Mouse (Mus musculus) heart, adult 2 months (tissue): ENCODE data around the gene Slc51b. TPM values are rescaled to one million over a fixed set of nuclear protein-coding genes. Genes with fewer than 3 reads are reported as not detected.

Experiments used
- DNase-seq, 2 experiments: peaks; one replicate each; pipeline ENCODE4 v3.0.0; 2021
- H3K27ac ChIP-seq: fragments of 200-600 bp; 2 replicates; pipeline ENCODE4 v1.8.1; 2022
- H3K27me3 ChIP-seq: fragments of 200-500 bp; 2 replicates; pipeline ENCODE4 v1.6.1; 2012; ENCODE audit warnings: mild to moderate bottlenecking, low read length, inconsistent platforms, mixed read lengths; ENCODE audit not compliant: control insufficient read depth, insufficient read depth
- H3K36me3 ChIP-seq: fragments of 200-500 bp; 2 replicates; pipeline ENCODE4 v1.6.1; 2012; ENCODE audit warnings: low read length, inconsistent platforms; ENCODE audit not compliant: control insufficient read depth, insufficient read depth
- H3K4me1 ChIP-seq: fragments of 200-500 bp; 2 replicates; pipeline ENCODE4 v1.6.1; 2011; ENCODE audit warnings: low read length; ENCODE audit not compliant: control insufficient read depth, insufficient read depth
- H3K4me3 ChIP-seq: fragments of 200-600 bp; 2 replicates; pipeline ENCODE4 v1.8.1; 2022
- H3K79me2 ChIP-seq: fragments of 200-500 bp; replicated peaks from 2 replicates; pipeline ENCODE4 v1.6.1; 2012; ENCODE audit warnings: mild to moderate bottlenecking, inconsistent platforms, low read length, moderate library complexity, mixed read lengths; ENCODE audit not compliant: control insufficient read depth, insufficient read depth
- H3K9ac ChIP-seq: fragments of 200-500 bp; 2 replicates; pipeline ENCODE4 v1.6.1; 2012; ENCODE audit warnings: low read depth, mild to moderate bottlenecking, control low read depth, inconsistent platforms, low read length, mixed read lengths
- CTCF ChIP-seq: fragments of 200-600 bp; IDR thresholded peaks from 2 replicates; pipeline ENCODE4 v1.8.1; 2022; ENCODE audit warnings: antibody characterized with exemption, mild to moderate bottlenecking, moderate library complexity
- EP300 ChIP-seq: fragments of 200-500 bp; IDR thresholded peaks from 2 replicates; pipeline ENCODE4 v1.6.1; 2011; ENCODE audit warnings: low read depth, low read length, control low read depth; ENCODE audit not compliant: insufficient read depth
- POLR2A ChIP-seq: fragments of 200-500 bp; IDR thresholded peaks from 2 replicates; pipeline ENCODE4 v1.6.1; 2011; ENCODE audit warnings: mild to moderate bottlenecking, low read depth, low read length, control low read depth; ENCODE audit not compliant: insufficient read depth
- WGBS: fragments of 180-500 bp; shearing (Covaris S2); methylation state at CpG from one replicate; pipeline ENCODE4 v1.1.7; 2018; 5-methylcytosine and 5-hydroxymethylcytosine counted together
- intact Hi-C: fragments of 180-260 bp; cut with DNase I; formaldehyde crosslinking; loops from one replicate; pipeline ENCODE4 v1.15.1; 2025
- polyA plus RNA-seq: library from polyadenylated mRNA; depleted of rRNA; stranded (reverse); fragments of >200 nt; gene quantifications from 2 replicates; pipeline ENCODE4 v1.2.3, GENCODE M21; 2012
- total RNA-seq, 2 experiments: library from RNA; stranded (reverse); gene quantifications; 2 replicates each; pipeline ENCODE4 v1.2.3; 2021

Slc51b gene
- total and polyA plus RNA-seq, 3 experiments = not detected

- no peak overlapping the region for H3K4me3 ChIP-seq
- no peak overlapping the region for H3K9ac ChIP-seq
- no peaks in the 10 kb centered on the region for H3K4me1 ChIP-seq
- no peaks in the 10 kb centered on the region for H3K36me3 ChIP-seq
- H3K27ac ChIP-seq = no peak overlapping the region
- TF ChIP-seq CTCF (no peak), POLR2A (no peak), EP300 (no peak)
- no peaks in the 10 kb centered on the region for H3K79me2 ChIP-seq
- no peak for DNase-seq
- WGBS = 32% methylated on average over 3 of the region's 3 CpGs
- H3K27me3 ChIP-seq = no peaks in the 10 kb centered on the region
- intact Hi-C loops = no loop called here
Measured at GRCm38 (mm10) chr9:65424393-65424792, 1.6 kb upstream of the Slc51b start.

GRCm38 (mm10) chr9:65419633-65420032 lies 3.1 kb downstream of the Slc51b start:
- Histone ChIP-seq H3K4me3 (no peak overlapping the region), H3K27ac (no peak overlapping the region), H3K4me1 (no peaks in the 10 kb centered on the region), H3K36me3 (no peaks in the 10 kb centered on the region), H3K9ac (no peak overlapping the region), H3K79me2 (no peaks in the 10 kb centered on the region), H3K27me3 (no peaks in the 10 kb centered on the region)
- 68% methylated on average over 3 of the region's 3 CpGs for WGBS
- DNase-seq = no peak
- TF ChIP-seq CTCF (peak; percentile 29), POLR2A (no peak)
- intact Hi-C loops = no loop called here

GRCm38 (mm10) chr9:65417738-65418137 lies 5.0 kb downstream of the Slc51b start:
- Histone ChIP-seq H3K4me3 (no peak overlapping the region), H3K9ac (no peak overlapping the region), H3K79me2 (no peaks in the 10 kb centered on the region), H3K27me3 (no peaks in the 10 kb centered on the region), H3K27ac (no peak overlapping the region), H3K36me3 (no peaks in the 10 kb centered on the region), H3K4me1 (no peaks in the 10 kb centered on the region)
- intact Hi-C loops = no loop called here
- WGBS = 39% methylated on average over 3 of the region's 3 CpGs
- TF ChIP-seq CTCF (peak; percentile 30), POLR2A (no peak)
- DNase-seq = no peak

GRCm38 (mm10) chr9:65411326-65411725 lies 11.4 kb downstream of the Slc51b start:
- DNase-seq = no peak
- H3K4me3 ChIP-seq = no peak overlapping the region
- TF ChIP-seq POLR2A = no peak
- TF ChIP-seq EP300 = no peak
- no peak for TF ChIP-seq CTCF
- 54% methylated on average over 3 of the region's 3 CpGs for WGBS
- no peaks in the 10 kb centered on the region for H3K36me3 ChIP-seq
- intact Hi-C loops = no loop called here
- H3K27ac ChIP-seq = no peak overlapping the region
- no peaks in the 10 kb centered on the region for H3K27me3 ChIP-seq
- H3K9ac ChIP-seq = no peak overlapping the region
- no peaks in the 10 kb centered on the region; the same call in 1 of the 2 replicates for H3K4me1 ChIP-seq
- H3K79me2 ChIP-seq = no peaks in the 10 kb centered on the region

GRCm38 (mm10) chr9:65410378-65410777 lies 12.4 kb downstream of the Slc51b start:
- DNase-seq = no peak
- Histone ChIP-seq H3K27ac (no peak overlapping the region), H3K36me3 (no peaks in the 10 kb centered on the region), H3K4me1 (no peaks in the 10 kb centered on the region; the same call in 1 of the 2 replicates), H3K9ac (no peak overlapping the region), H3K4me3 (no peak overlapping the region), H3K27me3 (no peaks in the 10 kb centered on the region), H3K79me2 (no peaks in the 10 kb centered on the region)
- TF ChIP-seq CTCF = no peak
- no peak for TF ChIP-seq EP300
- no peak for TF ChIP-seq POLR2A
- intact Hi-C loops = no loop called here
- 72% methylated on average over 8 of the region's 8 CpGs for WGBS

- no peaks in the 10 kb centered on the region for H3K36me3 ChIP-seq
- peak; percentile 56 to 62 for DNase-seq
- intact Hi-C loops = no loop called here
- H3K79me2 ChIP-seq = no peaks in the 10 kb centered on the region
- no peak overlapping the region for H3K4me3 ChIP-seq
- H3K27me3 ChIP-seq = no peaks in the 10 kb centered on the region
- TF ChIP-seq EP300 (no peak), CTCF (no peak), POLR2A (no peak)
- H3K9ac ChIP-seq = no peak overlapping the region
- 45% methylated on average over 5 of the region's 5 CpGs for WGBS
- peak overlapping the region; percentile 36; the same call in 1 of the 2 replicates for H3K27ac ChIP-seq
- peaks cover under 1% of the 10 kb centered on the region for H3K4me1 ChIP-seq
Measured at GRCm38 (mm10) chr9:65408871-65409295, 13.9 kb downstream of the Slc51b start.
